Mouse (Mus musculus): ENCODE results near the gene Xpo1.
"Not testable (repeated sequence)": the region's sequence is repeated elsewhere in the genome, so short reads cannot be mapped to it uniquely, and the experiment has no call there.

DNA sequence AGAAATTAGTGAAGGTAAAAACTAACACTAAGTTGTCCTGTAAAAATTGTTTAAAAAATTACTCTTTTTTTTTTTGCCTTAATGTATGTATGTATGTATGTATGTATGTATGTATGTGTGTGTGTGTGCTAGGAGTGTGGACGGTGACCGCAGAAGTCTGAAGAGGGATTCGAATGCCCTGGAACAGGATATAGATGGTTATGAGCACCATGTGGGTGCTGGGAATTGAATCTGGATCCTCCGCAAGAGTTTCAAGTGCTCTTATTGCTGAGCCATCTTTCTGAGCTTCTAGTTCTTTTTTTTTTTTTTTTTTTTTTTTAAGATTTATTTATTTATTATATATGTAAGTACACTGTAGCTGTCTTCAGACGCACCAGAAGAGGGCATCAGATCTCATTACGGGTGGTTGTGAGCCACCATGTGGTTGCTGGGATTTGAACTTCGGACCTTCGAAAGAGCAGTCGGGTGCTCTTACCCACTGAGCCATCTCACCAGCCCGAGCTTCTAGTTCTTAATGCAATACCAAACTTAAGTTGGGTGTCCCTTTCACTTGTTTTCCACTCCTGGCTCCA, 49.3 kb downstream of the Xpo1 start:
- peak; percentile 30 for TF ChIP-seq CTCF (IDR thresholded peaks at IDR 0.05)
- not testable (repeated sequence) for TF ChIP-seq POLR2A, EP300 (IDR thresholded peaks at IDR 0.05; ENCODE audit: insufficient read depth, low read depth, low read length)

All from heart, adult 2 months (tissue).